Mouse (Mus musculus): ENCODE measurements around the gene Vmn1r202.
"Not testable (repeated sequence)": the region's sequence is repeated elsewhere in the genome, so short reads cannot be mapped to it uniquely, and the experiment has no call there.

Vmn1r202 gene

GRCm38 (mm10) chr13:22505281-22505680 is at the start of gene Vmn1r202:
Gene Vmn1r202 (minus strand): TSS chr13:22505381.
- DNase-seq (ENCODE audit: extremely low spot score), result no peak

GRCm38 (mm10) chr13:22552898-22553297 is 47.7 kb upstream of the Vmn1r202 start, which contains the start of gene Vmn1r204:
Gene Vmn1r204 (plus strand): TSS chr13:22553198.
- DNase-seq (ENCODE audit: extremely low spot score), result not testable (repeated sequence)

GRCm38 (mm10) chr13:22517814-22518213 is 12.6 kb upstream of the Vmn1r202 start, which contains the start of gene Vmn1r203:
Gene Vmn1r203 (plus strand): TSS chr13:22518114.
- DNase-seq (ENCODE audit: extremely low spot score), result no peak

- no peak for DNase-seq (ENCODE audit: extremely low spot score)
Measured at GRCm38 (mm10) chr13:22502431-22502830, 2.8 kb downstream of the Vmn1r202 start.

- DNase-seq (ENCODE audit: extremely low spot score), result no peak
Measured at GRCm38 (mm10) chr13:22471623-22472022, 33.6 kb downstream of the Vmn1r202 start, which contains the start of gene Vmn1r201. Gene Vmn1r201 (plus strand): TSS chr13:22471923.

DNA sequence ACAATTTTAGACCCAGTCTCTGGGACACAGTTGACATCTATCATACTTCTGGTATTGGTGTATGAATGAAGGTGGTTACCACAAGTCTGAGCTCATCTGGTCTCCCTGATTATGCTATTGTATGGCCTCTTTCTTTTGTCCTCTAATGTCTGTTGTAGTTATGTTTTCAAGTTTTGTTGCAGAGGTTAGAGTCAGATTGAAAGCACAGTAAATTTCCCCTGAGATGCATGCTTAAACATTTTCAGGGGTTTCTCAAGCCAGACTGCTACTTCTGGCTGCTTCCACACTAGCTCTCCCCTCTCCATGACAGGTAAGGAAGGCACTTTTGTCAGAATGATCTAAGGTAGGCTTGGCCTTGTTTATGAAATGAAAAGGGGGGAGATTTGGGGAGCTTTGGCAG is 50.0 kb downstream of the Vmn1r202 start:
- no peak for DNase-seq (ENCODE audit: extremely low spot score)

Measured in embryo, embryonic 9.5 days (tissue).